Mouse (Mus musculus) hindbrain, embryonic 14.5 days (tissue): Measurements from ENCODE around the gene Cited1. TPM values are rescaled to one million over a fixed set of nuclear protein-coding genes. Genes with fewer than 3 reads are reported as not detected.
A peak's percentile ranks its signal among the peaks of the same experiment; 100 is the strongest.

Experiments used
- ATAC-seq: fragments of 200-750 bp; cut with Nextera tagmentation; 2 replicates; pipeline ENCODE4 v1.8.0; 2017; ENCODE audit warnings: moderate number of reproducible peaks, mild to moderate bottlenecking, moderate TSS enrichment, moderate library complexity; ENCODE audit not compliant: low FRiP score
- DNase-seq: peaks from one replicate; pipeline ENCODE4 v3.0.0-alpha.2; 2015; ENCODE audit warnings: low spot score
- H3K27ac ChIP-seq: fragments of 300-500 bp; sonication (generic); 2 replicates; pipeline ENCODE4 v1.5.1; 2014; ENCODE audit warnings: mild to moderate bottlenecking, moderate library complexity
- H3K27me3 ChIP-seq: fragments of 300-500 bp; sonication (generic); 2 replicates; pipeline ENCODE4 v1.6.1; 2014; ENCODE audit warnings: mild to moderate bottlenecking, low read length, mixed read lengths; ENCODE audit not compliant: control insufficient read depth, insufficient read depth
- H3K36me3 ChIP-seq: fragments of 300-500 bp; sonication (generic); replicated peaks from 2 replicates; pipeline ENCODE4 v1.6.1; 2014; ENCODE audit not compliant: control insufficient read depth, insufficient read depth
- H3K4me1 ChIP-seq: fragments of 300-500 bp; sonication (generic); replicated peaks from 2 replicates; pipeline ENCODE4 v1.6.1; 2014; ENCODE audit warnings: antibody characterized with exemption, low read length, mixed read lengths; ENCODE audit not compliant: control insufficient read depth, insufficient read depth
- H3K4me2 ChIP-seq: fragments of 300-500 bp; sonication (generic); replicated peaks from 2 replicates; pipeline ENCODE4 v1.6.1; 2014; ENCODE audit warnings: mild to moderate bottlenecking, moderate library complexity
- H3K4me3 ChIP-seq: fragments of 300-500 bp; sonication (generic); replicated peaks from 2 replicates; pipeline ENCODE4 v1.5.1; 2014; ENCODE audit warnings: mild to moderate bottlenecking, low read length
- H3K9ac ChIP-seq: fragments of 300-500 bp; sonication (generic); 2 replicates; pipeline ENCODE4 v1.6.1; 2014
- H3K9me3 ChIP-seq: fragments of 300-500 bp; sonication (generic); 2 replicates; pipeline ENCODE4 v1.6.1; 2016; ENCODE audit warnings: low read length; ENCODE audit not compliant: control insufficient read depth
- WGBS: fragments of 180-500 bp; shearing (Covaris S2); extraction: QIAGEN DNeasy Blood & Tissue Kit; methylation state at CpG from one replicate; pipeline ENCODE4 v1.1.7; 2014; 5-methylcytosine and 5-hydroxymethylcytosine counted together
- polyA plus RNA-seq: library from polyadenylated mRNA; unstranded; fragments of >200 nt; fragmentation: Nextera tagmentation; extraction: Ambion mirVana; gene quantifications from 2 replicates; pipeline ENCODE4 v1.2.1, GENCODE M21; 2014

The Cited1 gene
- polyA plus RNA-seq = 13.2 and 14.3 TPM in 2 replicates

GRCm38 (mm10) chrX:102251937-102252860, at the start of gene Cited1:
Cited1 (minus strand) TSS chrX:102252181.
- ATAC-seq (peak; percentile 96), DNase-seq (peak; percentile 73)
- H3K27ac ChIP-seq = peak within 1 kb of the TSS; percentile 32; the same call in 1 of the 2 replicates
- H3K4me2 ChIP-seq = peak within 1 kb of the TSS; percentile 81
- 18% methylated on average over 44 of the region's 44 CpGs for WGBS
- H3K9ac ChIP-seq = peak within 1 kb of the TSS; percentile 50
- H3K4me3 ChIP-seq = peak within 1 kb of the TSS; percentile 51
- H3K36me3 ChIP-seq = no peaks in the 10 kb centered on the region
- no peaks in the 10 kb centered on the region for H3K4me1 ChIP-seq
- peaks cover 49% of the 10 kb centered on the region for H3K27me3 ChIP-seq
- no peaks in the 10 kb centered on the region for H3K9me3 ChIP-seq

- Histone ChIP-seq H3K9ac (no peak overlapping the region), H3K4me1 (no peaks in the 10 kb centered on the region)
- no peak for ATAC-seq
These were observed 32.9 kb upstream of the Cited1 start for GRCm38 (mm10) chrX:102284889-102285288.

GRCm38 (mm10) chrX:102262620-102263345, 10.8 kb upstream of the Cited1 start:
- Histone ChIP-seq H3K27ac (no peak overlapping the region), H3K9me3 (no peaks in the 10 kb centered on the region), H3K36me3 (no peaks in the 10 kb centered on the region), H3K9ac (no peak overlapping the region), H3K4me2 (no peak overlapping the region), H3K4me3 (no peak overlapping the region), H3K4me1 (no peaks in the 10 kb centered on the region), H3K27me3 (peaks cover 10% of the 10 kb centered on the region)
- WGBS = 85% methylated on average over 13 of the region's 14 CpGs
- DNase-seq = no peak
- ATAC-seq = no peak

More at GRCm38 (mm10) chrX:102284889-102285288, 32.9 kb upstream of the Cited1 start:
- no peaks in the 10 kb centered on the region for H3K36me3 ChIP-seq
- peaks cover 9% of the 10 kb centered on the region; the same call in 1 of the 2 replicates for H3K27me3 ChIP-seq
- H3K9me3 ChIP-seq = no peaks in the 10 kb centered on the region
- H3K4me3 ChIP-seq = no peak overlapping the region
- no peak overlapping the region for H3K4me2 ChIP-seq
- DNase-seq = no peak
- H3K27ac ChIP-seq = no peak overlapping the region
- 82% methylated on average over 3 of the region's 3 CpGs for WGBS

GRCm38 (mm10) chrX:102259772-102260171, 7.8 kb upstream of the Cited1 start:
- DNase-seq = no peak
- no peak overlapping the region for H3K9ac ChIP-seq
- no peak overlapping the region for H3K27ac ChIP-seq
- WGBS = 92% methylated on average over 4 of the region's 4 CpGs
- H3K36me3 ChIP-seq = no peaks in the 10 kb centered on the region
- ATAC-seq = no peak
- no peaks in the 10 kb centered on the region for H3K9me3 ChIP-seq
- H3K4me2 ChIP-seq = no peak overlapping the region
- peaks cover 10% of the 10 kb centered on the region for H3K27me3 ChIP-seq
- no peaks in the 10 kb centered on the region for H3K4me1 ChIP-seq
- no peak overlapping the region for H3K4me3 ChIP-seq

GRCm38 (mm10) chrX:102253892-102254291, 1.9 kb upstream of the Cited1 start:
- Histone ChIP-seq H3K27ac (no peak overlapping the region), H3K4me3 (peak overlapping the region; percentile 7; the same call in 1 of the 2 replicates), H3K4me1 (no peaks in the 10 kb centered on the region), H3K4me2 (peak overlapping the region; percentile 81), H3K27me3 (peaks cover 37% of the 10 kb centered on the region), H3K9ac (no peak overlapping the region), H3K36me3 (no peaks in the 10 kb centered on the region), H3K9me3 (no peaks in the 10 kb centered on the region)
- ATAC-seq (no peak), DNase-seq (peak; percentile 42)
- WGBS = 16% methylated on average over 7 of the region's 7 CpGs

- Histone ChIP-seq H3K27ac (peak overlapping the region; percentile 32; the same call in 1 of the 2 replicates), H3K36me3 (no peaks in the 10 kb centered on the region)
These were observed 602 bp downstream of the Cited1 start for GRCm38 (mm10) chrX:102251221-102251936.

GRCm38 (mm10) chrX:102250891-102251170, 1.1 kb downstream of the Cited1 start:
- DNase-seq (no peak), ATAC-seq (no peak)
- Histone ChIP-seq H3K4me1 (no peaks in the 10 kb centered on the region), H3K9me3 (no peaks in the 10 kb centered on the region), H3K9ac (peak overlapping the region; percentile 50; the same call in 1 of the 2 replicates), H3K27ac (no peak overlapping the region), H3K4me2 (peak overlapping the region; percentile 81), H3K27me3 (peaks cover 49% of the 10 kb centered on the region), H3K36me3 (no peaks in the 10 kb centered on the region), H3K4me3 (peak overlapping the region; percentile 51)
- WGBS = 18% methylated on average over 24 of the region's 24 CpGs

More at GRCm38 (mm10) chrX:102251221-102251936, 602 bp downstream of the Cited1 start:
- ATAC-seq = no peak; the same call in 1 of the 2 replicates
- Histone ChIP-seq H3K9ac (peak overlapping the region; percentile 50), H3K27me3 (peaks cover 49% of the 10 kb centered on the region), H3K4me3 (peak overlapping the region; percentile 51), H3K4me2 (peak overlapping the region; percentile 81), H3K9me3 (no peaks in the 10 kb centered on the region), H3K4me1 (no peaks in the 10 kb centered on the region)
- no peak for DNase-seq
- 20% methylated on average over 51 of the region's 80 CpGs for WGBS

GRCm38 (mm10) chrX:102250150-102250890, 1.7 kb downstream of the Cited1 start:
- Histone ChIP-seq H3K9me3 (no peaks in the 10 kb centered on the region), H3K27me3 (peaks cover 49% of the 10 kb centered on the region), H3K9ac (no peak overlapping the region), H3K36me3 (no peaks in the 10 kb centered on the region), H3K4me2 (peak overlapping the region; percentile 81), H3K4me1 (no peaks in the 10 kb centered on the region), H3K4me3 (peak overlapping the region; percentile 51), H3K27ac (no peak overlapping the region)
- no peak for DNase-seq
- no peak for ATAC-seq
- 15% methylated on average over 62 of the region's 68 CpGs for WGBS
